Mouse (Mus musculus) kidney, adult 2 months (tissue): ENCODE data around the gene Limd1. TPM values are rescaled to one million over a fixed set of nuclear protein-coding genes. Genes with fewer than 3 reads are reported as not detected.

Experiments used
- DNase-seq: peaks from one replicate; pipeline ENCODE4 v3.0.0; 2021
- H3K27ac ChIP-seq: fragments of 200-500 bp; 2 replicates; pipeline ENCODE4 v1.5.1; 2012; ENCODE audit warnings: low read depth, low read length, control low read depth, inconsistent platforms; ENCODE audit not compliant: insufficient read depth
- H3K27me3 ChIP-seq: fragments of 200-500 bp; replicated peaks from 2 replicates; pipeline ENCODE4 v1.6.1; 2012; ENCODE audit warnings: mild to moderate bottlenecking, moderate library complexity, low read length, inconsistent platforms; ENCODE audit not compliant: control insufficient read depth, insufficient read depth
- H3K36me3 ChIP-seq: fragments of 200-500 bp; 2 replicates; pipeline ENCODE4 v1.6.1; 2012; ENCODE audit warnings: mild to moderate bottlenecking, moderate library complexity, low read length, inconsistent platforms; ENCODE audit not compliant: control insufficient read depth, insufficient read depth
- H3K4me1 ChIP-seq: fragments of 200-500 bp; 2 replicates; pipeline ENCODE4 v1.6.1; 2011; ENCODE audit warnings: low read length; ENCODE audit not compliant: control insufficient read depth, insufficient read depth
- H3K4me3 ChIP-seq: fragments of 200-500 bp; 2 replicates; pipeline ENCODE4 v1.5.1; 2011; ENCODE audit warnings: mild to moderate bottlenecking, low read depth, low read length, control low read depth; ENCODE audit not compliant: insufficient read depth
- CTCF ChIP-seq: fragments of 200-500 bp; conservative IDR thresholded peaks from 2 replicates; pipeline ENCODE4 v1.5.1; 2011; ENCODE audit warnings: low read depth, mild to moderate bottlenecking, control low read depth, low read length, moderate library complexity, mixed read lengths; ENCODE audit not compliant: insufficient read depth, insufficient read length
- POLR2A ChIP-seq: fragments of 200-500 bp; IDR thresholded peaks from one replicate; pipeline ENCODE4 v1.6.1; 2011; ENCODE audit warnings: low read depth, low read length, control low read depth
- WGBS: fragments of 180-500 bp; shearing (Covaris S2); methylation state at CpG from one replicate; pipeline ENCODE4 v1.1.7; 2018; 5-methylcytosine and 5-hydroxymethylcytosine counted together
- polyA plus RNA-seq: library from polyadenylated mRNA; depleted of rRNA; stranded (reverse); fragments of >200 nt; gene quantifications from 2 replicates; pipeline ENCODE4 v1.2.3, GENCODE M21; 2012

Limd1 gene
- polyA plus RNA-seq, 1 experiment, result 56.9 TPM

DNA sequence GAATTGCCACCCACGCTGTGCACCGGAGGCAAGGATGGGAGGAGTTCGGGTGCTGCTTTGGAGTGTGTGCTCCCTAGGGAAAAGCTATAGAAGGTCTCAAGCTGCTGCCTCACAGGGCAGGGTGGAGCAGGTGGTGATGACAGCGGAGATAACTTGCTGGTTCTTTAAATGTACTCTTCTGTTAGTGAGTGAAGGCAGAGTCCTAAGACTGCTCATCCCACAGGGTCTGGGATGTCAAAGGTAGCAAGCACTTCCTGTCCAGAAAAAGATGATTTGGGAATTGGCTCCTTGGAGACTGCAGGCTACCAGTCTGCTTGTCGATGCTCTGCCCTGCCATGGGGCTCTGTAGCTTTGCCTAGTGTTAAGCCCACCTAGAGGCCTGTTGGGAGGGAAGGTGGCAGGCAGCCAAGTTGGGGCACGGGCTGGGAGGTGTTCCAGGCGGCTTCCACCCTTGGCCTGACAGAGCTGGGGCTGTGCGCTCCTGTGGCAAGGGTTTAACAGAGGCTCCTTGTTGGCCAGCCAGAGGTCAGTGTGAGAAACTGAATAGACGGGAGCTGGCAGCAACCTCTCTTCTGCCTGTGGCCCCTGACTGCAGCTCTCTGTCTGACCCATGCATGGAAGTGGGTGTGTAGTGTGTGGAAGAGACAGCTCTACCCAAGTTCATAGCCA is 13.5 kb downstream of the Limd1 start:
- WGBS, result 45% methylated on average over 9 of the region's 9 CpGs
- Histone ChIP-seq H3K27ac (0 out of 2 replicates have a peak overlapping the region, but pooled peaks have one; percentile 26), H3K27me3 (no peaks in the 10 kb centered on the region), H3K36me3 (no peaks in the 10 kb centered on the region), H3K4me1 (peaks cover 17% of the 10 kb centered on the region), H3K4me3 (no peak overlapping the region)
- peak; percentile 67 for DNase-seq
- TF ChIP-seq POLR2A (no peak), CTCF (no peak)

GRCm38 (mm10) chr9:123496665-123497064 is 18.2 kb downstream of the Limd1 start:
- peak; percentile 62 for DNase-seq
- WGBS, result 31% methylated on average over 13 of the region's 13 CpGs
- H3K4me3 ChIP-seq, result no peak overlapping the region

GRCm38 (mm10) chr9:123497906-123498305 is 19.4 kb downstream of the Limd1 start:
- 73% methylated on average over 5 of the region's 5 CpGs for WGBS
- Histone ChIP-seq H3K36me3 (no peaks in the 10 kb centered on the region; the same call in 1 of the 2 replicates), H3K4me3 (no peak overlapping the region), H3K27me3 (no peaks in the 10 kb centered on the region), H3K27ac (no peak overlapping the region), H3K4me1 (peaks cover 2% of the 10 kb centered on the region; the same call in 1 of the 2 replicates)
- TF ChIP-seq POLR2A (no peak), CTCF (no peak)
- DNase-seq, result no peak

More at GRCm38 (mm10) chr9:123496665-123497064, 18.2 kb downstream of the Limd1 start:
- H3K36me3 ChIP-seq, result no peaks in the 10 kb centered on the region; the same call in 1 of the 2 replicates
- H3K4me1 ChIP-seq, result peaks cover 13% of the 10 kb centered on the region; the same call in 1 of the 2 replicates
- H3K27me3 ChIP-seq, result no peaks in the 10 kb centered on the region
- no peak overlapping the region; the same call in 1 of the 2 replicates for H3K27ac ChIP-seq
- no peak for TF ChIP-seq CTCF
- TF ChIP-seq POLR2A, result no peak

- H3K27me3 ChIP-seq, result no peaks in the 10 kb centered on the region
- H3K27ac ChIP-seq, result no peak overlapping the region
- no peaks in the 10 kb centered on the region; the same call in 1 of the 2 replicates for H3K36me3 ChIP-seq
- H3K4me3 ChIP-seq, result no peak overlapping the region
- H3K4me1 ChIP-seq, result peaks cover 10% of the 10 kb centered on the region; the same call in 1 of the 2 replicates
- no peak for DNase-seq
- no peak for TF ChIP-seq POLR2A
- TF ChIP-seq CTCF, result no peak
- WGBS, result 87% methylated on average over 4 of the region's 4 CpGs
Measured at GRCm38 (mm10) chr9:123500480-123500879, 22.0 kb downstream of the Limd1 start.

- no peak for DNase-seq
- no peak overlapping the region for H3K27ac ChIP-seq
- TF ChIP-seq POLR2A (no peak), CTCF (no peak)
Measured at GRCm38 (mm10) chr9:123503171-123503834, 24.8 kb downstream of the Limd1 start.

GRCm38 (mm10) chr9:123504325-123504724 is 25.8 kb downstream of the Limd1 start:
- 10% methylated on average over 2 of the region's 2 CpGs for WGBS
- H3K27me3 ChIP-seq, result no peaks in the 10 kb centered on the region
- DNase-seq, result peak; percentile 83
- TF ChIP-seq POLR2A (no peak), CTCF (peak; percentile 99)
- H3K36me3 ChIP-seq, result no peaks in the 10 kb centered on the region; the same call in 1 of the 2 replicates
- H3K4me1 ChIP-seq, result peaks cover 13% of the 10 kb centered on the region; the same call in 1 of the 2 replicates
- H3K4me3 ChIP-seq, result no peak overlapping the region
- no peak overlapping the region for H3K27ac ChIP-seq

More at GRCm38 (mm10) chr9:123503171-123503834, 24.8 kb downstream of the Limd1 start:
- Histone ChIP-seq H3K4me3 (no peak overlapping the region), H3K27me3 (no peaks in the 10 kb centered on the region), H3K36me3 (no peaks in the 10 kb centered on the region; the same call in 1 of the 2 replicates), H3K4me1 (peaks cover 11% of the 10 kb centered on the region; the same call in 1 of the 2 replicates)
- WGBS, result 86% methylated on average over 5 of the region's 5 CpGs

DNA sequence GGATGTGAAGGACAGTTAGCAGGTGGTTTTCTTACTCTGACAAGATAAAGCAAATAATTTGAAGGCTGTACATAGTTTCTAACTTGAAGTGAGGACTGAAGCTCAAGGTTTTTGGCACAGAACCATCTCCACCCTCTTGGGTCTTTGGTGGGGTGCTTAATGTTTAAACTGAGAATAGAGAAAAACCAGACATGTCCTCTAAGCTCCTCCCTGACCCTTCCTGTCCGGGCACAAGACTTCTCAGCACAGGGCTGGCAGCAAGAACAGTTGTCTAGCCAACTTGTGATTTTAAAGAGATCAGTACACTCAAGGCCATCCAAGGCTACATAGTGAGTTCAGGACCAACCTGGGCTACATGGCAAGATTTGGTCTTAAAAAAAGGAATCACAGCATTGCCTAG is 27.1 kb downstream of the Limd1 start:
- TF ChIP-seq CTCF (no peak), POLR2A (no peak)
- Histone ChIP-seq H3K4me3 (no peak overlapping the region), H3K27ac (no peak overlapping the region), H3K4me1 (peaks cover 24% of the 10 kb centered on the region), H3K27me3 (no peaks in the 10 kb centered on the region), H3K36me3 (no peaks in the 10 kb centered on the region; the same call in 1 of the 2 replicates)
- WGBS, result 13% methylated on average over 1 of the region's 1 CpGs
- DNase-seq, result peak; percentile 87
